Mouse (Mus musculus) heart, postnatal 10 days (tissue): Measurements from ENCODE around the gene Igsf6. TPM values are rescaled to one million over a fixed set of nuclear protein-coding genes. Genes with fewer than 3 reads are reported as not detected.
A peak's percentile ranks its signal among the peaks of the same experiment; 100 is the strongest.
"Not testable (repeated sequence)": the region's sequence is repeated elsewhere in the genome, so short reads cannot be mapped to it uniquely, and the experiment has no call there.

Source experiments
- DNase-seq, 2 experiments: peaks; one replicate each; pipeline ENCODE4 v3.0.0; 2021
- intact Hi-C: fragments of 180-260 bp; cut with DNase I; formaldehyde crosslinking; loops from one replicate; pipeline ENCODE4 v1.15.1; 2025
- total RNA-seq, 2 experiments: library from RNA; stranded (reverse); gene quantifications; 2 replicates each; pipeline ENCODE4 v1.2.3; 2021

Gene Igsf6
- total RNA-seq, 2 experiments from 2014 or later = 0.72 to 1.2 TPM

GRCm38 (mm10) chr7:121064309-121064708 is 10.1 kb downstream of the Igsf6 start:
- intact Hi-C loops = loop anchor here (1.0 to 5.0 kb wide), 3 partner anchors 44 to 227 kb away; no protein-coding TSS in a partner anchor
- peak; percentile 47 to 57 for DNase-seq

- no peak for DNase-seq
- intact Hi-C loops = loop anchor here (5.0 kb wide), 1 partner anchor 222 kb away; no protein-coding TSS in a partner anchor
Measured at GRCm38 (mm10) chr7:121059477-121060218, 14.7 kb downstream of the Igsf6 start.

- intact Hi-C loops = no loop called here
- DNase-seq = peak in 1 of 2 experiments; percentile 11
Measured at GRCm38 (mm10) chr7:121053071-121053470, 21.3 kb downstream of the Igsf6 start.

DNA sequence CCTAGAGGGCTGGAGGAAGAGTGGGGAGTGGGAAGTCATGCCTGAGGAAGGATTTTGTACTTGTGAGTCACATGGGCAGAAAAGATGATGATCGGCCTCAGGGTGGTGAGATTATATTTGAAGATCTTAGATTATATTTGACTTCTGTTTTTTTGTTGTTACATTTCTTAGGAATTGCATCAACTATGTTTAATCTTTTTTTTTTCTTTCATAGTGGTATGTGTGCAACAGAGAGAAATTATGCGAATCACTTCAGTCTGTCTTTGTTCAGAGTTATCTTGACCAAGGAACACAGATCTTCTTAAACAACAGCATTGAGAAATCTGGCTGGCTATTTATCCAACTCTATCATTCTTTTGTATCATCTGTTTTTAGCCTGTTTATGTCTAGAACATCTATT is 26.7 kb downstream of the Igsf6 start:
- intact Hi-C loops = no loop called here
- no peak for DNase-seq

DNA sequence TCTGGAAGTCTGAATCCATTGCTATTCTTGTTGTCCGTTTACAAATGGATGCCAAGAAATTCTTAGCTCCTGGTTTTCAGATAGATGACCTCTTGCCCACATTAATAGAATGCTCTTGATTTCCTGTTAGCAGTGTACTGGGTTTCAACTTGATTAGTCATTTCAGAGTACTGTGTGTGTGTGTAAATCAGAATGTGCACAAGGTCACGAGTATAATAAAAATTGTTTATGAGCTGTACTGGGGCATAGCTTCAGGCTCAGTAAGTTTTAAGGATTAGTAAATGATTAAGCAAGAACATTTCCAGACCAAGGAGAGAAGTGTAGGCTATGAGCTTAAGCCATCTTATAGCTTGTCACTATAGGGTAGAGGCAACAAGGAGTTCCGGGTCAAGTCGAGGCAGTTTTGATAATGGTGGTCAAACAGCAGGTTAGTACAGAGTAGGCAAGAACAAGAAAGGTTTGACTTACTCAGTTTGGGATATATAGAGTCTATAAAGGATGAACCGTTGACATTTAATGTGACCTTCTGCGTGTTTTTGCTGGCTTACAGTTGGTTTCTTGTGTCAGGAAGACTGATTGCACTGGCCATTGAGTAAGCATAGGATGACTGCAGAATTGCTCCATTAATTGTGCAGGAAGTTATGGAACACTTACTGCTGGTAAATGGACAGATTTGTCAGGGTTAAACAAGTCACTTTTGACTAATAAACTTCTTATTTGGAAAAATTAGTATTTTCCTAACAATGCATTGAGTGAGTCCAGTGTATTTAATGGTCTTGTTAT is 28.5 kb downstream of the Igsf6 start:
- intact Hi-C loops = no loop called here
- DNase-seq = no peak

DNA sequence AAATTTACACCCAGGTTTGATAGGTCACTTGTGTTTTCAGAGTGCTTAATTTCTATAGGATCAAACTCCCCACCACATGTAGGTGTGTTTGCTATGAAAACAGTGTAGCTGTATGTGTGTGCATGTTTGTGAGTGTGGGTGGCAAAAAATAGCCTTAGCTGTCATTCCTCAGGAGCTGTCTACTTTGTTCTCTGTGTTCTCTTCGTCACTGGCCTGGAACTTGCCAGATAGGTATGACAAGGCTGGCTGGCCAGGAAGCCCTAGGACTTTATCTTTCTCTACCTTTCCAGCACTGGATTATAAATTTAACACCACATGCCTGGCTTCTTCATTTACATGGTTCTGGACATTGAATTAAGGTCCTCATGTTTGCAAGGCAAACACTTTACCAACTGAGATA is 30.1 kb downstream of the Igsf6 start:
- peak; percentile 43 to 69 for DNase-seq
- intact Hi-C loops = no loop called here

- no peak for DNase-seq
- intact Hi-C loops = no loop called here
Measured at GRCm38 (mm10) chr7:121043510-121043909, 30.9 kb downstream of the Igsf6 start.

- intact Hi-C loops = no loop called here
- DNase-seq = no peak
Measured at GRCm38 (mm10) chr7:121043004-121043403, 31.4 kb downstream of the Igsf6 start.

- no peak for DNase-seq
- intact Hi-C loops = no loop called here
Measured at GRCm38 (mm10) chr7:121041989-121042388, 32.4 kb downstream of the Igsf6 start.

DNA sequence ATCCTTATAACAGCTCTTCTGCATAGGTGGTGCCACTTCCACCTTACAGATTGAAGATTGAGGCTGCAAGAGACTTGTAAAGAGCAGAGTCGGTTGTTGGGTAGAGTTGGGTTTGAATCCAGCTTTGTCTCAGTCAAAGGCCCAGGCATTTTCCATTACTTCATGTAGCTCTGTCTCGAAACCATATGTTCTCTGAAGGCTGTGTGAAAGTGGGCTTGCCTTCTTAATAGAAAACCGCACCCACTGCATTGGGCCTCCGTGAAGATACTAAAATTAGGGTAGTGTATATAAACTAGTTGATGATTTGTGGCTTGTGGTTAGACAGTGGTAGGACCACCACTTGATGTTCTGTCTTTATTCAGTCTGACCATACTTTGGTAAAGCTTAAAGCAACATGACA is 33.8 kb downstream of the Igsf6 start:
- no peak for DNase-seq
- intact Hi-C loops = no loop called here

- peak; percentile 68 to 70 for DNase-seq
- intact Hi-C loops = loop anchor here (2.0 kb wide), 1 partner anchor 52 kb away; the partner anchor contains the start of genes Cdr2 and Mfsd13b
Measured at GRCm38 (mm10) chr7:121035161-121035721, 39.1 kb downstream of the Igsf6 start.

DNA sequence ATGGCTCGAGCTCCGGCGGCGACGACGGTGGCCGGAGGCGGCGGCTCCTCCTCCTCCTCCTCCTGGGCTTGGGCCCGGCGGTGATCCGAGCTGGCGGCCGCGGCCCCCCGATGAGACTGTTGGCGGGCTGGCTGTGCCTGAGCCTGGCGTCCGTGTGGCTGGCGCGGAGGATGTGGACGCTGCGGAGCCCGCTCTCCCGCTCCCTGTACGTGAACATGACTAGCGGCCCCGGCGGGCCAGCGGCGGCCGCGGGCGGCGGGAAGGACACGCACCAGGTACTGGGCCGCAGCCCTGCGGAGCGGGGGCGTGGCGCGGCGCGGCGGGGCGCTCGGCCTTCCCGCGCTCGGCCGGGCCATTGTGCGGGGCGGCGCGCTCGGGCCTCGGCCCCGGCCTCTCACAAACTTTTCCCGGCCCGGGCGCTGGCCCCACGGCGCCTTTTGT is 39.7 kb downstream of the Igsf6 start:
- intact Hi-C loops = loop anchor here (2.0 to 5.0 kb wide), 2 partner anchors 52 to 947 kb away; partner anchors contain the start of genes Cdr2 and Mfsd13b
- DNase-seq = no peak

- intact Hi-C loops = loop anchor here (2.0 to 5.0 kb wide), 2 partner anchors 51 to 947 kb away; partner anchors contain the start of genes Cdr2 and Mfsd13b
- peak; percentile 96 to 98 for DNase-seq
Measured at GRCm38 (mm10) chr7:121033856-121034652, 40.3 kb downstream of the Igsf6 start, which contains the start of gene Mettl9. Gene Mettl9 (plus strand): TSS chr7:121034445.

DNA sequence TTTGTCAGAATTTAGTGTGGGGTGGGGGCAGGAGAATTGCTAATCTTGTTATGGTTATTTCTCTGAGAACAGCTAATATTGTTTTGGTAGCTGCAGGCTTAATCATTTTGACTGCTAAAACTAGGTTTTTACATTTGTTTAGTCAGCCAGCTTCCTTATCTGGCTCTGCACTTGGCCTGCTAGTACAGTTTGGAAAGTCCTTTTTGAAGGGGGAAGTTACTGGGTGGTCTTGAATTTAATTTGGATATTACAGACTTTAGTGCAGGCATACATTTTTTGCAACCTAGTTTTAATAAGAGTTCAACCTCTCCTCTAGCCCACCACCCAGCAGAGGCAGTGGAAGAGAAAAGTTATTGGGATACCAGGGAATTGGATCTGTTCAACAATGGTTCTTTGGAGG is 44.4 kb downstream of the Igsf6 start:
- intact Hi-C loops = loop anchor here (5.0 kb wide), 1 partner anchor 943 kb away; no protein-coding TSS in a partner anchor

DNA sequence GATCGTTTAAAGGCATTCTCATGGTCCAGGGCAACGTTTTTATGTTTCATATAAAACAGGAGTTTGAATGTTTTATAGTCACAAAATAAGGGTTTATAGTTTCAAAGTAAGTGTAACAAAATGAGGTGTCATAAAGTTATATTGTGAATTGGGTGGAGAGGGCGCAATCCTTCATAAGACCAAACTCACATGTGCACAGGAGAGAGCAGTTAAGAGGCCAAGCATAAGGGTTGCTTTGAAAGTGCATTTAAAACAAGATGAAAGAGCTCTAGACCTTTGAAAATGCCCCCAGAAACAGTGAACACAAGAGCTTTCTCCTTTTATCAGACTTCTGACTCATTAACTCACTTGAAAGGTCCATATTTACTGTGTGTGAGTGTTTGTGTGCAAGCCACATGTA is 48.1 kb downstream of the Igsf6 start:
- DNase-seq = no peak
- intact Hi-C loops = no loop called here

More for the DNA sequence above, 44.4 kb downstream of the Igsf6 start:
- not testable (repeated sequence) for DNase-seq

- intact Hi-C loops = no loop called here
- no peak for DNase-seq
Measured at GRCm38 (mm10) chr7:121025221-121026008, 49.0 kb downstream of the Igsf6 start.

GRCm38 (mm10) chr7:121020277-121020676 is 54.1 kb downstream of the Igsf6 start:
- intact Hi-C loops = loop anchor here (1.0 to 5.0 kb wide), 2 partner anchors 44 to 102 kb away; no protein-coding TSS in a partner anchor
- DNase-seq = peak in 1 of 2 experiments; percentile 36

- DNase-seq = no peak
- intact Hi-C loops = no loop called here
Measured at GRCm38 (mm10) chr7:121018778-121019177, 55.6 kb downstream of the Igsf6 start.

DNA sequence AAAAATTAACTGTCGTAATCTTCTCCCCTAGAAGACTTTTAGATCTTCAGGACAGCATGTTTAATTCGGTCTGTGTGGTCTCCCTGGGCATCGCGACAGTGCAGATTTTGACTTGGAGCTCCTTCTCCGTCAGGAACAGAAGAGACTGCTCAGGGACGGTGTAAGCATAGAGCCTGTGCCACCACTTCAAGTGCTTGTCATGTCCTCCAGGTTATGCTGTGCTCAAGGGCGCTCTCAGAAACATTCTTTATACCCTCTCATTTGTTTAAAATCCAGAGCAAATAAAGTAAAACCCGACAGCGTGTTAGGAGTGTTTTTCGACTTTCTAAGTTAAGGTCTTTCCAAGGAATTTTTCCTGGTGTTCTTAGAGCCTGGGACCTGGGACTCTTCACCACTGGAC is 59.9 kb downstream of the Igsf6 start:
- no peak for DNase-seq
- intact Hi-C loops = no loop called here
